Mouse (Mus musculus) neural tube, embryonic 11.5 days (tissue): ENCODE data around the gene Hist2h2aa1. TPM values are rescaled to one million over a fixed set of nuclear protein-coding genes. Genes with fewer than 3 reads are reported as not detected.
"Not testable (repeated sequence)": the region's sequence is repeated elsewhere in the genome, so short reads cannot be mapped to it uniquely, and the experiment has no call there.

Experiments used
- ATAC-seq: fragments of 200-750 bp; cut with Nextera tagmentation; 2 replicates; pipeline ENCODE4 v1.8.0; 2017; ENCODE audit warnings: moderate number of reproducible peaks, mild to moderate bottlenecking, moderate TSS enrichment, moderate library complexity; ENCODE audit not compliant: insufficient read depth, low FRiP score, low TSS enrichment
- DNase-seq: peaks from one replicate; pipeline ENCODE4 v3.0.0-alpha.2; 2015; ENCODE audit warnings: low spot score
- H3K27ac ChIP-seq: fragments of 300-500 bp; sonication (generic); 2 replicates; pipeline ENCODE4 v1.5.1; 2014; ENCODE audit warnings: low read depth, mild to moderate bottlenecking, low read length
- H3K27me3 ChIP-seq: fragments of 300-500 bp; sonication (generic); 2 replicates; pipeline ENCODE4 v1.6.1; 2014; ENCODE audit warnings: mild to moderate bottlenecking, low read length, mixed read lengths; ENCODE audit not compliant: control insufficient read depth, insufficient read depth
- H3K36me3 ChIP-seq: fragments of 300-500 bp; sonication (generic); 2 replicates; pipeline ENCODE4 v1.6.1; 2014; ENCODE audit warnings: mild to moderate bottlenecking, low read length, moderate library complexity, mixed read lengths; ENCODE audit not compliant: control insufficient read depth, insufficient read depth
- H3K4me1 ChIP-seq: fragments of 300-500 bp; sonication (generic); 2 replicates; pipeline ENCODE4 v1.6.1; 2014; ENCODE audit warnings: low read length, mixed read lengths; ENCODE audit not compliant: control insufficient read depth, insufficient read depth
- H3K4me2 ChIP-seq: fragments of 300-500 bp; sonication (generic); 2 replicates; pipeline ENCODE4 v1.6.1; 2014; ENCODE audit warnings: low read depth, mild to moderate bottlenecking, moderate library complexity
- H3K4me3 ChIP-seq: fragments of 300-500 bp; sonication (generic); 2 replicates; pipeline ENCODE4 v1.5.1; 2014; ENCODE audit warnings: low read depth, low read length
- H3K9ac ChIP-seq: fragments of 300-500 bp; sonication (generic); 2 replicates; pipeline ENCODE4 v1.6.1; 2014; ENCODE audit warnings: mild to moderate bottlenecking, low read length
- H3K9me3 ChIP-seq: fragments of 300-500 bp; sonication (generic); 2 replicates; pipeline ENCODE4 v1.6.1; 2016; ENCODE audit warnings: low read length; ENCODE audit not compliant: control insufficient read depth
- WGBS: fragments of 180-500 bp; shearing (Covaris S2); extraction: QIAGEN DNeasy Blood & Tissue Kit; methylation state at CpG from one replicate; pipeline ENCODE4 v1.1.7; 2014; 5-methylcytosine and 5-hydroxymethylcytosine counted together
- polyA plus RNA-seq: library from polyadenylated mRNA; unstranded; fragments of >200 nt; fragmentation: Nextera tagmentation; extraction: Ambion mirVana; gene quantifications from 2 replicates; pipeline ENCODE4 v1.2.1, GENCODE M21; 2014

The Hist2h2aa1 gene
- 11.4 and 24.5 TPM in 2 replicates for polyA plus RNA-seq

GRCm38 (mm10) chr3:96245003-96245886 is at the start of gene Hist2h2aa1:
Gene Hist2h2aa1, plus strand, starts transcription at chr3:96245497.
- Histone ChIP-seq H3K4me3 (peak within 1 kb of the TSS; percentile 38), H3K9ac (peak within 1 kb of the TSS; percentile 72), H3K27ac (peak within 1 kb of the TSS; percentile 86), H3K4me2 (peak within 1 kb of the TSS; percentile 56)
- WGBS = under 1% methylated on average over 27 of the region's 88 CpGs
- DNase-seq (peak; percentile 75), ATAC-seq (peak; percentile 82)
- not testable (repeated sequence) for H3K4me1 ChIP-seq, H3K9me3 ChIP-seq, H3K36me3 ChIP-seq, H3K27me3 ChIP-seq

- no peak overlapping the region; the same call in 1 of the 2 replicates for H3K4me2 ChIP-seq
- no peaks in the 10 kb centered on the region for H3K27me3 ChIP-seq
- DNase-seq = no peak
- no peak overlapping the region for H3K9ac ChIP-seq
- H3K4me3 ChIP-seq = no peak overlapping the region
- H3K27ac ChIP-seq = no peak overlapping the region
- no peak for ATAC-seq
- no peaks in the 10 kb centered on the region; the same call in 1 of the 2 replicates for H3K36me3 ChIP-seq
- peaks cover 5% of the 10 kb centered on the region for H3K4me1 ChIP-seq
- 90% methylated on average over 11 of the region's 11 CpGs for WGBS
- H3K9me3 ChIP-seq = no peaks in the 10 kb centered on the region
Observed at GRCm38 (mm10) chr3:96195616-96196313, 49.5 kb upstream of the Hist2h2aa1 start.

GRCm38 (mm10) chr3:96196437-96197128 is 48.7 kb upstream of the Hist2h2aa1 start:
- peak overlapping the region; percentile 54 for H3K4me2 ChIP-seq
- DNase-seq (no peak), ATAC-seq (peak; percentile 40; the same call in 1 of the 2 replicates)
- peak overlapping the region; percentile 95 for H3K27ac ChIP-seq
- no peaks in the 10 kb centered on the region for H3K27me3 ChIP-seq
- peak overlapping the region; percentile 95 for H3K9ac ChIP-seq
- H3K4me3 ChIP-seq = peak overlapping the region; percentile 63
- peaks cover 5% of the 10 kb centered on the region for H3K4me1 ChIP-seq
- no peaks in the 10 kb centered on the region for H3K9me3 ChIP-seq
- 19% methylated on average over 27 of the region's 27 CpGs for WGBS
- H3K36me3 ChIP-seq = no peaks in the 10 kb centered on the region; the same call in 1 of the 2 replicates

GRCm38 (mm10) chr3:96197129-96197749 is 48.1 kb upstream of the Hist2h2aa1 start:
- peak overlapping the region; percentile 95 for H3K27ac ChIP-seq
- WGBS = under 1% methylated on average over 50 of the region's 50 CpGs
- H3K4me3 ChIP-seq = peak overlapping the region; percentile 63
- DNase-seq (peak; percentile 90), ATAC-seq (peak; percentile 97)
- peaks cover 5% of the 10 kb centered on the region for H3K4me1 ChIP-seq
- H3K27me3 ChIP-seq = no peaks in the 10 kb centered on the region
- peak overlapping the region; percentile 54 for H3K4me2 ChIP-seq
- H3K36me3 ChIP-seq = no peaks in the 10 kb centered on the region; the same call in 1 of the 2 replicates
- peak overlapping the region; percentile 95 for H3K9ac ChIP-seq
- no peaks in the 10 kb centered on the region for H3K9me3 ChIP-seq

DNA sequence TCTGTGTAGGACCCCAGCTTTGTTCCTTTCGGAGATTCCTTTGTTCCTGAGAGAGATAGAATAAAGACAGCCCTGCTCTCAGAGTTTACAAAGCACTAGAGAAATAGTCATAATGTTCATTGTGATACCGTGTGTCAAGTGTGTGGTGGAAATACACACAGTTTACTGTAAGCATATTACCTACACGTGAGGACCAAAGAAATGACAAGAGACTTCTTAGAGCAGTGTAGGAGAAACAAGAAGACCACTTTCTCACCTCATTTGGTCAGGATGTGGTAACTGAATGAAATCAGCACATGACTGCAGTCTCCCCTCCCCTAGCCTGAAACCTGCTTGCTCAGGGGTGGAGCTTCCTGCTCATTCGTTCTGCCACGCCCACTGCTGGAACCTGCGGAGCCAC is 47.1 kb upstream of the Hist2h2aa1 start:
- H3K4me3 ChIP-seq = 0 out of 2 replicates have a peak overlapping the region, but pooled peaks have one; percentile 2
- no peak overlapping the region for H3K27ac ChIP-seq
- H3K4me2 ChIP-seq = peak overlapping the region; percentile 54
- WGBS = 3% methylated on average over 6 of the region's 6 CpGs
- H3K36me3 ChIP-seq = no peaks in the 10 kb centered on the region; the same call in 1 of the 2 replicates
- H3K4me1 ChIP-seq = peaks cover 5% of the 10 kb centered on the region
- no peaks in the 10 kb centered on the region for H3K27me3 ChIP-seq
- DNase-seq (no peak), ATAC-seq (no peak)
- H3K9ac ChIP-seq = peak overlapping the region; percentile 32
- no peaks in the 10 kb centered on the region for H3K9me3 ChIP-seq

GRCm38 (mm10) chr3:96198601-96199251 is 46.6 kb upstream of the Hist2h2aa1 start:
- DNase-seq, H3K9ac ChIP-seq, H3K4me1 ChIP-seq, ATAC-seq, H3K27me3 ChIP-seq, H3K36me3 ChIP-seq, H3K9me3 ChIP-seq, H3K4me2 ChIP-seq, H3K27ac ChIP-seq, H3K4me3 ChIP-seq: not testable (repeated sequence)
- WGBS = 43% methylated on average over 5 of the region's 8 CpGs

- DNase-seq (no peak), ATAC-seq (no peak)
- 66% methylated on average over 2 of the region's 2 CpGs for WGBS
- Histone ChIP-seq H3K36me3 (no peaks in the 10 kb centered on the region; the same call in 1 of the 2 replicates), H3K4me1 (peaks cover 5% of the 10 kb centered on the region), H3K4me3 (no peak overlapping the region), H3K4me2 (no peak overlapping the region), H3K9ac (no peak overlapping the region), H3K27ac (no peak overlapping the region), H3K27me3 (no peaks in the 10 kb centered on the region), H3K9me3 (no peaks in the 10 kb centered on the region)
Observed at GRCm38 (mm10) chr3:96199731-96200130, 45.6 kb upstream of the Hist2h2aa1 start.
